Mouse (Mus musculus) MEL (cell line): ENCODE data around the gene Cers6. TPM values are rescaled to one million over a fixed set of nuclear protein-coding genes. Genes with fewer than 3 reads are reported as not detected.

Experiments
- DNase-seq: peaks from one replicate; pipeline ENCODE4 v3.0.0; 2011; ENCODE audit warnings: low read depth, low spot score
- H3K27ac ChIP-seq: 2 replicates; pipeline ENCODE4 v1.5.1; 2012; ENCODE audit warnings: low read depth, mild to moderate bottlenecking, control low read depth, low read length, moderate library complexity; ENCODE audit not compliant: control insufficient read depth
- H3K27me3 ChIP-seq, 2 experiments: fragments of 150-350 bp in 1 of 2; sonication (generic) in 1 of 2; 2 replicates each; pipeline ENCODE4 v1.6.1; 2012; ENCODE audit warnings: low read length in 2 of 2, mild to moderate bottlenecking in 2 of 2, improper control_type of control experiment in 1 of 2, moderate library complexity in 1 of 2; ENCODE audit not compliant: insufficient read depth in 2 of 2, control insufficient read depth in 1 of 2
- H3K36me3 ChIP-seq, 2 experiments: 2 replicates each; pipeline ENCODE4 v1.6.1; 2012 to 2014; ENCODE audit warnings: low read length in 2 of 2, improper control_type of control experiment in 1 of 2, inconsistent platforms in 1 of 2, mild to moderate bottlenecking in 1 of 2; ENCODE audit not compliant: insufficient read depth in 2 of 2, control insufficient read depth in 1 of 2
- H3K4me1 ChIP-seq, 2 experiments: fragments of 150-350 bp in 1 of 2; sonication (generic) in 1 of 2; 2 replicates each; pipeline ENCODE4 v1.6.1; 2012; ENCODE audit warnings: low read length in 2 of 2, improper control_type of control experiment in 1 of 2, mild to moderate bottlenecking in 1 of 2; ENCODE audit not compliant: insufficient read depth in 2 of 2, control insufficient read depth in 1 of 2
- H3K4me3 ChIP-seq, 2 experiments: fragments of 150-350 bp in 1 of 2; sonication (generic) in 1 of 2; 2 replicates each; pipeline ENCODE4 v1.5.1; 2012; ENCODE audit warnings: low read depth in 2 of 2, low read length in 2 of 2, mild to moderate bottlenecking in 2 of 2, moderate library complexity in 2 of 2, control low read depth in 1 of 2, improper control_type of control experiment in 1 of 2; ENCODE audit not compliant: control insufficient read depth in 1 of 2, insufficient read depth in 1 of 2
- H3K79me2 ChIP-seq: 2 replicates; pipeline ENCODE4 v1.6.1; 2012; ENCODE audit warnings: mild to moderate bottlenecking, low read length, moderate library complexity; ENCODE audit not compliant: control insufficient read depth, poor library complexity, insufficient read depth
- H3K9ac ChIP-seq: 2 replicates; pipeline ENCODE4 v1.6.1; 2012; ENCODE audit warnings: low read depth, mild to moderate bottlenecking, control low read depth, low read length, moderate library complexity; ENCODE audit not compliant: control insufficient read depth, poor library complexity, severe bottlenecking
- H3K9me3 ChIP-seq: fragments of 150-350 bp; sonication (generic); replicated peaks from 2 replicates; pipeline ENCODE4 v1.6.1; 2012; ENCODE audit warnings: mild to moderate bottlenecking, low read length, improper control_type of control experiment, moderate library complexity; ENCODE audit not compliant: insufficient read depth
- GATA1 ChIP-seq: IDR thresholded peaks from 2 replicates; pipeline ENCODE4 v1.6.1; 2011; ENCODE audit warnings: low read depth, low read length, improper control_type of control experiment
- HCFC1 ChIP-seq: IDR thresholded peaks from 2 replicates; pipeline ENCODE4 v1.6.1; 2012; ENCODE audit warnings: low read depth, mild to moderate bottlenecking, inconsistent platforms, low read length, improper control_type of control experiment, moderate library complexity
- JUND ChIP-seq: IDR thresholded peaks from 2 replicates; pipeline ENCODE4 v1.6.1; 2011; ENCODE audit warnings: low read depth, mild to moderate bottlenecking, improper control_type of control experiment, low read length
- KAT2A ChIP-seq: conservative IDR thresholded peaks from 2 replicates; pipeline ENCODE4 v1.6.1; 2012; ENCODE audit warnings: low read depth, low read length, improper control_type of control experiment, inconsistent platforms
- MAFK ChIP-seq: IDR thresholded peaks from 2 replicates; pipeline ENCODE4 v1.6.1; 2011; ENCODE audit warnings: low read depth, mild to moderate bottlenecking, low read length, improper control_type of control experiment, borderline replicate concordance
- MAX ChIP-seq: IDR thresholded peaks from 2 replicates; pipeline ENCODE4 v1.6.1; 2011; ENCODE audit warnings: low read length, improper control_type of control experiment
- MEF2A ChIP-seq: IDR thresholded peaks from 2 replicates; pipeline ENCODE4 v1.6.1; 2014; ENCODE audit warnings: low read depth, mild to moderate bottlenecking, inconsistent platforms, low read length, improper control_type of control experiment; ENCODE audit not compliant: poor library complexity, insufficient replicate concordance, severe bottlenecking; ENCODE audit errors: extremely low read depth
- MYC ChIP-seq: IDR thresholded peaks from 2 replicates; pipeline ENCODE4 v1.6.1; 2011; ENCODE audit warnings: low read depth, mild to moderate bottlenecking, low read length, improper control_type of control experiment, moderate library complexity
- NRF1 ChIP-seq: IDR thresholded peaks from 2 replicates; pipeline ENCODE4 v1.6.1; 2014; ENCODE audit warnings: low read depth, mild to moderate bottlenecking, inconsistent platforms, low read length, improper control_type of control experiment, moderate library complexity; ENCODE audit not compliant: poor library complexity, insufficient read depth, severe bottlenecking
- POLR2A ChIP-seq, 2 experiments: IDR thresholded peaks; 2 replicates each; pipeline ENCODE4 v1.6.1; 2011 to 2012; ENCODE audit warnings: low read length in 2 of 2, mild to moderate bottlenecking in 2 of 2, control low read depth in 1 of 2, improper control_type of control experiment in 1 of 2, low read depth in 1 of 2, moderate library complexity in 1 of 2; ENCODE audit not compliant: control insufficient read depth in 1 of 2, insufficient read depth in 1 of 2, poor library complexity in 1 of 2
- POLR2AphosphoS2 ChIP-seq: IDR thresholded peaks from 2 replicates; pipeline ENCODE4 v1.6.1; 2011; ENCODE audit warnings: low read length, improper control_type of control experiment
- POLR2AphosphoS5 ChIP-seq: IDR thresholded peaks from 2 replicates; pipeline ENCODE4 v1.6.1; 2012; ENCODE audit warnings: low read depth, borderline replicate concordance, mild to moderate bottlenecking, inconsistent platforms, low read length, moderate library complexity, mixed read lengths
- RAD21 ChIP-seq: IDR thresholded peaks from 2 replicates; pipeline ENCODE4 v1.6.1; 2011; ENCODE audit warnings: mild to moderate bottlenecking, low read depth, low read length, improper control_type of control experiment
- RCOR1 ChIP-seq: IDR thresholded peaks from 2 replicates; pipeline ENCODE4 v1.6.1; 2012; ENCODE audit warnings: low read depth, mild to moderate bottlenecking, inconsistent platforms, low read length, improper control_type of control experiment
- SMC3 ChIP-seq: IDR thresholded peaks from 2 replicates; pipeline ENCODE4 v1.6.1; 2011; ENCODE audit warnings: low read depth, low read length, improper control_type of control experiment
- TAL1 ChIP-seq: IDR thresholded peaks from 2 replicates; pipeline ENCODE4 v1.6.1; 2012; ENCODE audit warnings: mild to moderate bottlenecking, inconsistent platforms, low read length, moderate library complexity, mixed read lengths
- TBP ChIP-seq: IDR thresholded peaks from 2 replicates; pipeline ENCODE4 v1.8.0; 2011; ENCODE audit warnings: low read depth, low read length, improper control_type of control experiment
- TCF12 ChIP-seq: IDR thresholded peaks from 2 replicates; pipeline ENCODE4 v1.6.1; 2014; ENCODE audit warnings: low read depth, mild to moderate bottlenecking, inconsistent platforms, low read length, improper control_type of control experiment, moderate library complexity
- UBTF ChIP-seq: IDR thresholded peaks from 2 replicates; pipeline ENCODE4 v1.6.1; 2012; ENCODE audit warnings: low read depth, mild to moderate bottlenecking, inconsistent platforms, low read length, improper control_type of control experiment, moderate library complexity, borderline replicate concordance; ENCODE audit not compliant: insufficient read depth
- ZC3H11A ChIP-seq: IDR thresholded peaks from 2 replicates; pipeline ENCODE4 v1.6.1; 2012; ENCODE audit warnings: low read depth, mild to moderate bottlenecking, inconsistent platforms, low read length, improper control_type of control experiment
- polyA plus RNA-seq, 2 experiments: library from polyadenylated mRNA; stranded (reverse) in 1 of 2; unstranded in 1 of 2; fragments of >175 nt in 1 of 2; fragments of >200 nt in 1 of 2; gene quantifications; 2 replicates each; pipeline versions ENCODE4 v1.2.1 to v1.2.4; 2012; ENCODE audit warnings: low replicate concordance in 2 of 2, low read depth in 1 of 2; ENCODE audit not compliant: insufficient read length in 2 of 2, insufficient read depth in 1 of 2, missing spikeins in 1 of 2
- total RNA-seq: library from RNA; depleted of rRNA; stranded (reverse); fragments of 300-350 nt; gene quantifications from 2 replicates; pipeline ENCODE4 v1.2.3, GENCODE M21; 2012

Gene Cers6
- total and polyA plus RNA-seq, 3 experiments: not detected

DNA sequence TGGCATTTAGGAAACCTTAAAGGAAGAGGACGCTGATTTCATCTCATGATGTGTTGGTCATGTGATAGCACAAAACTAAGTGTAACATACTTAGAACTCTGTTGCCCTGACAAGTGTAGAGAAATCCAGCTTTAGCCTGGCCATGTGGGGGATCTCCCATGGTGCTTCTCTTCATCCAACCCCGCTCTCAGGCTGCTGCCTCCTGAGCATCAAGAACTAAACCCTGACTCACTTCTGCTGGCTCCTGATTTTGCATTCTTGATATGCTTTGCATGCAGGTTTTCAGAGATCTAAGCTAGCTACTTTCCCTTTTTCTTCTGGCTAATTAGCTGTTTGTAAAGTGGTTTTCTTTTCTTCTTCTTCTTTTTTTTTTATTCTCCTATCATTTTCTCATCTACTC, 163.6 kb downstream of the Cers6 start:
- TF ChIP-seq MAX: no peak
- TF ChIP-seq POLR2AphosphoS2: no peak
- no peak for TF ChIP-seq RAD21
- no peak for TF ChIP-seq NRF1
- TF ChIP-seq MEF2A: no peak
- TF ChIP-seq TBP: no peak
- no peak for TF ChIP-seq POLR2AphosphoS5
- Histone ChIP-seq H3K9me3 (no peaks in the 10 kb centered on the region), H3K79me2 (no peaks in the 10 kb centered on the region), H3K27ac (no peak overlapping the region), H3K27me3 (no peaks in the 10 kb centered on the region), H3K9ac (no peak overlapping the region), H3K4me1 (no peaks in the 10 kb centered on the region), H3K36me3 (no peaks in the 10 kb centered on the region), H3K4me3 (no peak overlapping the region)
- no peak for DNase-seq

DNA sequence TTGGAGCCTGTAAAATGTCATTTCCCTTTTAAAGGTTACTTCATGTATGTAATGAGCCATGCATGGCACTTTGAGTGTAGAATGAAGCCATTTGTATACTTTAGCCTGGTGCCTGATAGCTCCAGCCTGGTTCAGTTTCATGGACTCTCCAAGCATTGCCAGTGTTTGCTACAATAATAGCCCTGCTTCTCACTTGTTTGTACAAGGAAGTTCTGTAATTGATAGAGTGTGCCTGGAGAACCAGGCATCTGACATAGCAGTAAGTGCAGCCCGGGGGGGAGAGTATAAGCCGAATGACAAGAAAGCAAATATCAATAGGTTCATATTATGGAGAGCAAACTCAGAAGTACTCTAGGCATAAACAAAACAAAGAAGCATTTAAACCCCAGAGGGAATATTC, 171.3 kb downstream of the Cers6 start:
- DNase-seq: no peak
- TF ChIP-seq SMC3 (no peak), GATA1 (no peak), POLR2AphosphoS2 (no peak), UBTF (no peak), MYC (no peak), HCFC1 (no peak), RCOR1 (no peak), KAT2A (no peak), ZC3H11A (no peak), POLR2A (IDR thresholded peaks at IDR 0.05; ENCODE audit: control insufficient read depth in 1 of 2, insufficient read depth in 1 of 2, low read depth in 1 of 2, low read length in 2 of 2, poor library complexity in 1 of 2) (no peak), POLR2AphosphoS5 (no peak), JUND (no peak), TAL1 (no peak), TCF12 (no peak), MAFK (no peak)
- Histone ChIP-seq H3K4me3 (no peak overlapping the region), H3K79me2 (no peaks in the 10 kb centered on the region), H3K9me3 (no peaks in the 10 kb centered on the region), H3K36me3 (no peaks in the 10 kb centered on the region), H3K9ac (no peak overlapping the region), H3K27ac (no peak overlapping the region), H3K27me3 (no peaks in the 10 kb centered on the region), H3K4me1 (no peaks in the 10 kb centered on the region)
